Mouse (Mus musculus): ENCODE results near the gene Samd4b. TPM values are rescaled to one million over a fixed set of nuclear protein-coding genes. Genes with fewer than 3 reads are reported as not detected.

Samd4b gene
- polyA plus RNA-seq, 2 experiments, result 4.5 to 12.0 TPM

DNA sequence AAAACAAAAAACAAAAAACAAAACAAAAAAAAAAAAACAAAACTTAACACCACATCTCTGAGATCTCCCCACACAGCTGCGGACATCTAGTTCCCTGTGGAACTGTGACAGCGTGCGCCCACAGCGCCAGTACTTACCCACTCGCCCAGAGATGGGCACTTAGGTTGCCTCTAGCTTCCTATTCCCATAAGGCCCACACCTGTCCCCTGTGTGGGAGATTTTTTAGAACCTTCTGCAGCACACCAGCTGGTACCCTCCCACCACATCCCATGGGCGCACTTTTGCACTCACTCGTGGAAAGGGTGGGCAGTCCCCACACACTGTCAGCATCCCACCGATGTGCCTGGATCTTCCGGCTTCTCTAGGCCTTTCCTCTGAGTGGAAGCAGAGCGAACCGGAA lies 115.1 kb downstream of the Samd4b start:
- H3K4me2 ChIP-seq (ENCODE audit: low read depth), result no peak overlapping the region
- TF ChIP-seq CTCF (IDR thresholded peaks at IDR 0.05; ENCODE audit: low read depth) (no peak), EP300 (IDR thresholded peaks at IDR 0.05; ENCODE audit: low read depth) (no peak)
- H3K9me3 ChIP-seq (ENCODE audit: control insufficient read depth, low read length), result no peaks in the 10 kb centered on the region
- H3K4me3 ChIP-seq (ENCODE audit: insufficient read depth in 1 of 2, low read depth in 2 of 2, low read length in 2 of 2), result no peak overlapping the region
- no peak overlapping the region for H3K27ac ChIP-seq
- DNase-seq (ENCODE audit: low read depth in 3 of 3, low spot score in 3 of 3) (no peak), ATAC-seq (ENCODE audit: insufficient read depth) (no peak)
- H3K9ac ChIP-seq (replicated peaks), result no peak overlapping the region
- H3K27me3 ChIP-seq (ENCODE audit: control insufficient read depth, insufficient read depth, low read length), result peaks cover 1% of the 10 kb centered on the region; the same call in 1 of the 2 replicates
- H3K4me1 ChIP-seq (replicated peaks; ENCODE audit: control insufficient read depth in 2 of 2, insufficient read depth in 2 of 2, low read length in 1 of 2), result no peaks in the 10 kb centered on the region; a peak in 1 of 4 replicates
- WGBS (ENCODE audit: insufficient replicate concordance), result 74% methylated on average over 11 of the region's 11 CpGs
- no peaks in the 10 kb centered on the region for H3K36me3 ChIP-seq (replicated peaks; ENCODE audit: control insufficient read depth, insufficient read depth, low read depth)

DNA sequence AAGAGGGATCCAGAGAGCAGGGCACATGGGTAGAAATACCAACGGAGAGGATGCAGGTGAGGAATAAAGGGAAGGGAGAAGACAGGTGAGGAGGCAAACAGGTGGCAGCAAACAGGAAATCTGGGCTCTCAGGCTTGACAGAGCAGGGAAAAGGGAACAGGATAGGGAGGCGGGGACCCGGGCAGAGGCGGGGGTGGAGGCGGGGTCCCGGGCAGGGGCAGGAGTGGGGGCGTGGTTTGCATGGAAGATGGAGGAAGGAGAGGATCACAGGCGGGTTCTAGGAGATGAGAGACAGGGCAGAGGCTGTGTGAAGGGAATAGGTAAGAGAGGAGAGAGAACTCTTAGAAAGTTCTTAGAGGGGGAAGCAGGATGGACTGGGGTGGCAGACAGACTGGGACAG lies 119.1 kb downstream of the Samd4b start:
- WGBS (ENCODE audit: insufficient replicate concordance), result 6% methylated on average over 8 of the region's 8 CpGs
- no peak for DNase-seq (ENCODE audit: low read depth in 3 of 3, low spot score in 3 of 3)
- Histone ChIP-seq H3K27ac (no peak overlapping the region), H3K4me3 (ENCODE audit: insufficient read depth in 1 of 2, low read depth in 2 of 2, low read length in 2 of 2) (no peak overlapping the region), H3K4me1 (replicated peaks; ENCODE audit: control insufficient read depth in 2 of 2, insufficient read depth in 2 of 2, low read length in 1 of 2) (no peaks in the 10 kb centered on the region), H3K9ac (replicated peaks) (no peak overlapping the region), H3K4me2 (ENCODE audit: low read depth) (no peak overlapping the region), H3K36me3 (replicated peaks; ENCODE audit: control insufficient read depth, insufficient read depth, low read depth) (no peaks in the 10 kb centered on the region), H3K9me3 (ENCODE audit: control insufficient read depth, low read length) (no peaks in the 10 kb centered on the region), H3K27me3 (ENCODE audit: control insufficient read depth, insufficient read depth, low read length) (no peaks in the 10 kb centered on the region)
- TF ChIP-seq CTCF (IDR thresholded peaks at IDR 0.05; ENCODE audit: low read depth), result no peak
- TF ChIP-seq EP300 (IDR thresholded peaks at IDR 0.05; ENCODE audit: low read depth), result no peak
- no peak for ATAC-seq (ENCODE audit: insufficient read depth)

DNA sequence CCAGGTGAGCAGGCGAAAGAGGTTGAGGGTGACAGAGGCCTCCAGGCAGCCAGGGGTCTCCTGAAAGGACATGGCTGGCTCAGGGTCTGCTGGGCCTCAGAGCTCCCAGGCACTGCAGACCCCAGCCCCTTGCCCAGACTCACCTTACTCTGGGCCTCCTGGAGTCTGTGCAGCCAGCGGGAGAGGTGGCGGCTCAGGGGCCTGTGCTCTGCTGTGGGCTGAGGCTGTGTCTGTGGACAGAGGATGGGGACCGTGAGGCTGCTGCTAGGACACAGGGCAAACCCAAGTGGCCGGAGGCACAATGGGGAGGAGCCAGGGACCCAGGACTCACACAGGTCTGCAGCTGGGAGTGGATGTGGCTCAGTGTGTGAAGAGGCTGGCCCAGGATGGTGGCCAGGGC lies 120.6 kb downstream of the Samd4b start:
- Histone ChIP-seq H3K9me3 (ENCODE audit: control insufficient read depth, low read length) (no peaks in the 10 kb centered on the region), H3K27ac (no peak overlapping the region), H3K4me2 (ENCODE audit: low read depth) (no peak overlapping the region), H3K27me3 (ENCODE audit: control insufficient read depth, insufficient read depth, low read length) (no peaks in the 10 kb centered on the region), H3K36me3 (replicated peaks; ENCODE audit: control insufficient read depth, insufficient read depth, low read depth) (no peaks in the 10 kb centered on the region), H3K4me1 (replicated peaks; ENCODE audit: control insufficient read depth in 2 of 2, insufficient read depth in 2 of 2, low read length in 1 of 2) (no peaks in the 10 kb centered on the region), H3K4me3 (ENCODE audit: insufficient read depth in 1 of 2, low read depth in 2 of 2, low read length in 2 of 2) (no peak overlapping the region), H3K9ac (replicated peaks) (no peak overlapping the region)
- ATAC-seq (ENCODE audit: insufficient read depth) (no peak), DNase-seq (ENCODE audit: low read depth in 3 of 3, low spot score in 3 of 3) (no peak)
- 69% methylated on average over 5 of the region's 5 CpGs for WGBS (ENCODE audit: insufficient replicate concordance)
- TF ChIP-seq EP300 (IDR thresholded peaks at IDR 0.05; ENCODE audit: low read depth) (no peak), CTCF (IDR thresholded peaks at IDR 0.05; ENCODE audit: low read depth) (no peak)

DNA sequence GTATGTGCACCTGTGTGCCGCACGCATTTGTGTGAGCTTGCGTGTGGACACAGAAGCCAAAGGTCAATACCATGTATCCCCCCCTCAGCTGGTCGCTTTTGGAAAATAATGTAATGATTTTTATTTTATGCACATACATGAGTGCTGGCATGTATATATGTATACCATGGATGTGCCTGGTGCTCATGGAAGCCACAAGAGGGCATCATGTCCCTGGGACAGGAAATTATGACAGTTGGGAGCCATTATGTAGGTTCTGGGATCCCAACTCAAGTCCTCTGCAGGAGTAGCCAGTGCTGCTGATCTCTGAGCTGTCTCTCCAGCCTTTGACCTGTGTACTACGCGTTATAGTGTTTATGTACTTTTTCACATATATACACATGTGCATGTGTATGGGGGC lies 121.8 kb downstream of the Samd4b start:
- H3K27me3 ChIP-seq (ENCODE audit: control insufficient read depth, insufficient read depth, low read length), result no peaks in the 10 kb centered on the region
- H3K4me3 ChIP-seq (ENCODE audit: insufficient read depth in 1 of 2, low read depth in 2 of 2, low read length in 2 of 2), result no peak overlapping the region
- H3K4me1 ChIP-seq (replicated peaks; ENCODE audit: control insufficient read depth in 2 of 2, insufficient read depth in 2 of 2, low read length in 1 of 2), result no peaks in the 10 kb centered on the region
- H3K36me3 ChIP-seq (replicated peaks; ENCODE audit: control insufficient read depth, insufficient read depth, low read depth), result no peaks in the 10 kb centered on the region
- no peak overlapping the region for H3K27ac ChIP-seq
- no peak overlapping the region for H3K4me2 ChIP-seq (ENCODE audit: low read depth)
- TF ChIP-seq EP300 (IDR thresholded peaks at IDR 0.05; ENCODE audit: low read depth), result no peak
- peak; percentile 16; the same call in 1 of the 2 replicates for TF ChIP-seq CTCF (IDR thresholded peaks at IDR 0.05; ENCODE audit: low read depth)
- 78% methylated on average over 6 of the region's 6 CpGs for WGBS (ENCODE audit: insufficient replicate concordance)
- DNase-seq (ENCODE audit: low read depth in 3 of 3, low spot score in 3 of 3), result no peak
- no peak for ATAC-seq (ENCODE audit: insufficient read depth)
- no peaks in the 10 kb centered on the region for H3K9me3 ChIP-seq (ENCODE audit: control insufficient read depth, low read length)
- no peak overlapping the region for H3K9ac ChIP-seq (replicated peaks)

DNA sequence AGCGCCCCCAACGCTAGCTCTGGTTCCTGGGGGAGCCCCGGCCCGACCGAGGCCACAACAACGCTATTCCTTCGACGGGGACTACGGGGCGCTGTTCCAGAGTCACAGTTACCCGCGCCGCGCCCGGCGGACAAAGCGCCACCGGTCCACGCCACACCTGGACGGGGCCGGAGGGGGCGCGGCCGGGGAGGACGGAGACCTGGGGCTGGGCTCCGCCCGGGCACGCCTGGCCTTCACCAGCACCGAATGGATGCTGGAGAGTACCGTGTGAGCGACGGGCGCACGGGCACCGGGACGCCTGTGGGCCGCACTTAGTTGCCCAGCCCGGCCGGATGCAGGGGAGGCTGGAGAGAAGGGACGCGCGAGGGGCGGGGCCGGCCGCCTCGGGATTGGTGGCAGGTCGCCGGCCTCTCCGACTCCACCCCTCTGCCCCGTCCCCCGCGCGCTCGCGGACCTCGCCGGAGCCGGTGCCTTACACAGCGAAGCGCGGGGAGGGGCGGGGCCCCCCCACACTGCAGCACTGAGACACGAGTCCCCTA lies 130.7 kb downstream of the Samd4b start:
- H3K9me3 ChIP-seq (ENCODE audit: control insufficient read depth, low read length), result no peaks in the 10 kb centered on the region
- peaks cover 13% of the 10 kb centered on the region; the same call in 1 of the 2 replicates for H3K27me3 ChIP-seq (ENCODE audit: control insufficient read depth, insufficient read depth, low read length)
- no peaks in the 10 kb centered on the region for H3K36me3 ChIP-seq (replicated peaks; ENCODE audit: control insufficient read depth, insufficient read depth, low read depth)
- DNase-seq (ENCODE audit: low read depth in 3 of 3, low spot score in 3 of 3) (peak in 1 of 3 experiments; percentile 19), ATAC-seq (ENCODE audit: insufficient read depth) (peak; percentile 64)
- TF ChIP-seq EP300 (IDR thresholded peaks at IDR 0.05; ENCODE audit: low read depth) (no peak), CTCF (IDR thresholded peaks at IDR 0.05; ENCODE audit: low read depth) (no peak)
- peak overlapping the region; percentile 68 for H3K4me2 ChIP-seq (ENCODE audit: low read depth)
- 4% methylated on average over 59 of the region's 63 CpGs for WGBS (ENCODE audit: insufficient replicate concordance)
- H3K4me1 ChIP-seq (replicated peaks; ENCODE audit: control insufficient read depth in 2 of 2, insufficient read depth in 2 of 2, low read length in 1 of 2), result no peaks in the 10 kb centered on the region
- peak overlapping the region; percentile 37 to 47 for H3K4me3 ChIP-seq (ENCODE audit: insufficient read depth in 1 of 2, low read depth in 2 of 2, low read length in 2 of 2)
- H3K27ac ChIP-seq, result no peak overlapping the region
- no peak overlapping the region; the same call in 1 of the 2 replicates for H3K9ac ChIP-seq (replicated peaks)
